Mouse (Mus musculus) spleen, postnatal 4 days (tissue): ENCODE results near the gene Entpd2.
"Not testable (repeated sequence)": the region's sequence is repeated elsewhere in the genome, so short reads cannot be mapped to it uniquely, and the experiment has no call there.

Experiments
- DNase-seq, 2 experiments: peaks; one replicate each; pipeline ENCODE4 v3.0.0; 2022; ENCODE audit warnings: low spot score in 2 of 2

Entpd2 gene

GRCm38 (mm10) chr2:25394281-25395221 is 1.1 kb upstream of the Entpd2 start:
- no peak for DNase-seq

- DNase-seq, result no peak
Measured at GRCm38 (mm10) chr2:25396597-25396983, 916 bp downstream of the Entpd2 start.

GRCm38 (mm10) chr2:25397010-25397409 is 1.3 kb downstream of the Entpd2 start:
- no peak for DNase-seq

- DNase-seq, result no peak
Measured at GRCm38 (mm10) chr2:25398065-25398464, 2.4 kb downstream of the Entpd2 start.

DNA sequence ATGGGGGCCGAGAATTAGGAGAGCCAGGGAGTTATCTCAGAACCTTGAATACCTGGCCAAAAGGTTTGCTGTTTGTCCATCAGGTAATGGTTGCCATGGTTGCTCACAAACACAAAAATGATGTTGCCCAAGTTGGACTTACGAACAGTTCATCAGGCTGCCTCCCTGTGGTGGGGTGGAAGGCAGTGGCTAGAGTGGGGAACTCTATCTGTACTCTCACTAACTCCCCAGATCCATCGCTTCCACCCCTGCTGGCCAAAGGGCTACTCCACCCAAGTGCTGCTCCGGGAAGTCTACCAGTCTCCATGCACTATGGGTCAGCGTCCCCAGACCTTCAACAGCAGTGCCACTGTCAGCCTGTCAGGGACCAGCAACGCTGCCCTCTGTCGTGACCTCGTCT is 3.4 kb downstream of the Entpd2 start, which contains the start of gene Npdc1:
TSS of gene Npdc1 (plus strand) at position 301 of the 400 bp plus-strand sequence.
- DNase-seq, result no peak

DNA sequence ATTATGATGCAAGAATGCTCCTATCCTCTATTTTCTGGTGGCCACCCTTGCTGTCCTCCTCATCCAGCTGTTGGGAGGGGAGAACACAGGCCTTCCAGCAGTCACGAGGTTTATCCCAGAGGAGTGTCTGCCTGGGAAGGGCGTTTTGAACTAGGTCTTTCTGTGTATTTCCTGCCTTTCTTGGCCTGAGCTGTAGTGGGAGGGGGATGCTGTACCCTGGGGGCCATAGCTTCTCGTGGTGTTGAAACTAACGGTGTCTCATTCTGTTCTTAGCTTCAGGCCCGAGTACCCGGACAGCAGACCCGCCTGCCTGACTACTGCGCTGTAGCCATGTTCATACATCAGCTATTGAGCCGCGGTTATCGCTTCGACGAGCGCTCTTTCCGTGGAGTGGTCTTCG is 4.6 kb downstream of the Entpd2 start:
- DNase-seq, result no peak

DNA sequence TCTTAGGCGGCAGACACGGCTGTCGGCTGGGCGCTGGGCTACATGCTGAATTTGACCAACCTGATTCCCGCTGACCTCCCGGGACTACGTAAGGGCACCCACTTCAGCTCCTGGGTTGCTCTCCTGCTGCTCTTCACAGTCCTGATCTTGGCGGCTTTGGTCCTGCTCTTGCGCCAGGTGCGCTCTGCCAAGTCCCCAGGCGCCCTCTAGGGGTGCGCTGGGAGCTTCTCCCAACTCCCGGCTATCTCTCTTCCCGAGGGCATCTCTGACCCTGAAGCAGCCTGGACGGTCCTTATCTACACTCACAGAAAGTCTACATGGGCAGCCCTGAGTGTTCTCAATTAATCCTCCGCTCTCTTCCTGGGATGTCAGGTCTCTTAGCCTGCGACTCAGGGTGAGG is 5.1 kb downstream of the Entpd2 start:
- DNase-seq, result peak in 1 of 2 experiments; percentile 25

- peak; percentile 82 to 93 for DNase-seq
Measured at GRCm38 (mm10) chr2:25402377-25402971, 6.8 kb downstream of the Entpd2 start.

DNA sequence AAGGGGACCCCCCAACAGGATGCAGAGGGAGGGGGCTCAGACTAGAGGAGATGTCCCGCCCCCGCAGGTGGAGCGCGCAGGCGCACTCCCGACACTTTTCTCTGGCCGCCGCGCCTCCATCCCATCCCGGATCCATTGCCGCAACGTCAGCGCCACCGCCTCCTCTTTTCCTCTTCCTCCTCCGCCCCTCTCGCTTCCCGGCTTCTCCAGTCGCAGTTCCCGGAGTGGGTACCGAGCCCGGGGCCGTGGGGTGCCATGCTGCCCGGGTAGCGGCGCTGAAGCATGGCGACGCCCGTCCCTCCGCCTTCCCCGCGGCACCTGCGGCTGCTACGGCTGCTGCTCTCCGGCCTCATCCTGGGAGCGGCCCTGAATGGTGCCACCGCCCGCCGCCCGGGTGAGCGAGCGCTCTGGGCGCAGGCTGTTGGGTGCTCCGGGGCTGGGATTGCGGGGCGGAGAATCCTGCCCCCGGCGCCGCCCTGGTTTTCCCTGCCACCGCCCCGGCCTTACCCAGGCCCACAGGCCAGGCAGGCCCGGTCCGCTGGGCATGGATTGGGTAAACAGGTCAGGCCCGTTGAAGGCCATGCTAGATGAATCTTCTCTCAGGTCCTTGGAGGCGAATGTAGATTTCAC is 7.4 kb downstream of the Entpd2 start:
- no peak for DNase-seq

DNA sequence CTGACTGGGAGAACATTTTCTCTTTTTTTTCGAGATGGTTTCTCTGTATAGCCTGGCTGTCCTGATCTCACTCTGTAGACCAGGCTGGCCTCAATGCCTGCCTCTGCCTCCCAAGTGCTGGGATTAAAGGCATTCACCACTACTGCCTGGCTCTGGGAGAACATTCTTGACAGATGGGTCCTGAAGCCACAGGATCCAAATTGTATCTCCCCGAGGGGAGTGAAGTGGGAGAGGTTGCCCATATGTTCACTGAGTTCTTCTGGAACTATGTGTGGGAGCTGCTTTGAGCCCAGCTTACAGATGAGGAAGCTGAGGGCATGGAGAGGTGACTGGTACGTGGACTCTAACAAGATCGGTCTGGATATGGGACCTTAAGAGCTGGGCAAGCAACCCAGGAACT is 8.3 kb downstream of the Entpd2 start:
- DNase-seq, result no peak

GRCm38 (mm10) chr2:25408908-25409307 is 13.2 kb downstream of the Entpd2 start:
- peak in 1 of 2 experiments; percentile 10 for DNase-seq

- not testable (repeated sequence) for DNase-seq
Measured at GRCm38 (mm10) chr2:25413436-25413835, 17.8 kb downstream of the Entpd2 start.

- DNase-seq, result no peak
Measured at GRCm38 (mm10) chr2:25417426-25417825, 21.8 kb downstream of the Entpd2 start.

- no peak for DNase-seq
Measured at GRCm38 (mm10) chr2:25421896-25422295, 26.2 kb downstream of the Entpd2 start.

GRCm38 (mm10) chr2:25422587-25423410 is 27.1 kb downstream of the Entpd2 start, which contains the start of gene Fut7:
Gene Fut7 (plus strand): TSS chr2:25423267.
- peak in 1 of 2 experiments; percentile 41 for DNase-seq

DNA sequence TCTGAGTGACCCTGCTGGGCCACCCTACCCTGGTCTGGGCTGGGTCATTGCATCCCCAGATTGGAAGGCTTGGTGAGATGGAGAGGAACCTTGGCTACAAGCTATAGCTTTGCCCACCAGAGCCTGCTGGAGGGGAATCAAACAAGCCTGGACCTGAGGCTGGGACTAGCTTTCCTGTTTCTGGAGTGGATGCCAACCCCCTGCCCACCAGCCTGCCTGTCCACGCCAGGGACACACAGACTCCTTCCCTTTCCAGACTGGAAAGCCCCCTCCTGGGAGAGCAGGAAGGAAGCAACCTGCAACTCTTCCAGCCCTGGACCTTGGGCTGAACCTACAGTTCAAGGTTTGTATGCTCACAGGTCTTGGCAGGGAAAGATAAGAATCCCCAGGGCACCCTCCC is 28.0 kb downstream of the Entpd2 start:
- DNase-seq, result no peak

- peak in 1 of 2 experiments; percentile 60 for DNase-seq
Measured at GRCm38 (mm10) chr2:25425481-25425880, 29.8 kb downstream of the Entpd2 start.

GRCm38 (mm10) chr2:25426721-25427191 is 31.1 kb downstream of the Entpd2 start:
- DNase-seq, result peak; percentile 68 to 88

- DNase-seq, result no peak
Measured at GRCm38 (mm10) chr2:25427256-25427655, 31.6 kb downstream of the Entpd2 start.

GRCm38 (mm10) chr2:25428442-25429236 is 33.0 kb downstream of the Entpd2 start, which contains the start of gene Abca2:
Gene Abca2 (plus strand): TSS chr2:25428703.
- DNase-seq, result peak; percentile 92 to 98
